Mouse (Mus musculus): Measurements from ENCODE around the gene Spop. TPM values are rescaled to one million over a fixed set of nuclear protein-coding genes. Genes with fewer than 3 reads are reported as not detected.
"Not testable (repeated sequence)": the region's sequence is repeated elsewhere in the genome, so short reads cannot be mapped to it uniquely, and the experiment has no call there.

Gene Spop
- polyA plus RNA-seq, 1 experiment = 3.0 TPM

DNA sequence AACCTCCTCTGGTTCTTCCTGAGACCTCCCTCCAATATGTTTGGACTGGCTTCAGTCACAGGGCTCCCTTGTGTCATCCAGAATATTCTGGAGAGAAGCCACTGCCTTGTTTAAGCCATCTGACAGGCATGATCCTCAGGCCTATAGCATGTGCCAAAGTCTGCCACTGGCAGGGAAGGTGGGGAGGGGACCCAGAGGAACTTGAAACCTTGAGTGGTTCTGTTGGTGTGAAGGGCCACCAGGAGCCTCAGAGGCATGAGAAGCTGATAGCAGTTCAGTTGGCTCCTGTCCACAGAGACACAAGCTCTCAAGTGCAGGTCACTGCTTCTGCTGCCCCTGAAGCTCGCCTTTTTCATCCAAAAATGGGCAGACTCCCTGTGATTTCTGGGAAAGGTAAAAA, 17.3 kb upstream of the Spop start:
- no peaks in the 10 kb centered on the region for H3K4me1 ChIP-seq (ENCODE audit: control insufficient read depth)
- H3K27me3 ChIP-seq (ENCODE audit: control insufficient read depth) = peaks cover 30% of the 10 kb centered on the region
- TF ChIP-seq TAL1 (IDR thresholded peaks at IDR 0.05; ENCODE audit: low read length) (no peak), GATA1 (IDR thresholded peaks at IDR 0.05; ENCODE audit: low read length) (no peak)
- H3K9me3 ChIP-seq (ENCODE audit: control insufficient read depth, low read length) = no peaks in the 10 kb centered on the region
- peaks cover 12% of the 10 kb centered on the region for H3K36me3 ChIP-seq (ENCODE audit: control insufficient read depth)
- H3K4me3 ChIP-seq (replicated peaks) = no peak overlapping the region

DNA sequence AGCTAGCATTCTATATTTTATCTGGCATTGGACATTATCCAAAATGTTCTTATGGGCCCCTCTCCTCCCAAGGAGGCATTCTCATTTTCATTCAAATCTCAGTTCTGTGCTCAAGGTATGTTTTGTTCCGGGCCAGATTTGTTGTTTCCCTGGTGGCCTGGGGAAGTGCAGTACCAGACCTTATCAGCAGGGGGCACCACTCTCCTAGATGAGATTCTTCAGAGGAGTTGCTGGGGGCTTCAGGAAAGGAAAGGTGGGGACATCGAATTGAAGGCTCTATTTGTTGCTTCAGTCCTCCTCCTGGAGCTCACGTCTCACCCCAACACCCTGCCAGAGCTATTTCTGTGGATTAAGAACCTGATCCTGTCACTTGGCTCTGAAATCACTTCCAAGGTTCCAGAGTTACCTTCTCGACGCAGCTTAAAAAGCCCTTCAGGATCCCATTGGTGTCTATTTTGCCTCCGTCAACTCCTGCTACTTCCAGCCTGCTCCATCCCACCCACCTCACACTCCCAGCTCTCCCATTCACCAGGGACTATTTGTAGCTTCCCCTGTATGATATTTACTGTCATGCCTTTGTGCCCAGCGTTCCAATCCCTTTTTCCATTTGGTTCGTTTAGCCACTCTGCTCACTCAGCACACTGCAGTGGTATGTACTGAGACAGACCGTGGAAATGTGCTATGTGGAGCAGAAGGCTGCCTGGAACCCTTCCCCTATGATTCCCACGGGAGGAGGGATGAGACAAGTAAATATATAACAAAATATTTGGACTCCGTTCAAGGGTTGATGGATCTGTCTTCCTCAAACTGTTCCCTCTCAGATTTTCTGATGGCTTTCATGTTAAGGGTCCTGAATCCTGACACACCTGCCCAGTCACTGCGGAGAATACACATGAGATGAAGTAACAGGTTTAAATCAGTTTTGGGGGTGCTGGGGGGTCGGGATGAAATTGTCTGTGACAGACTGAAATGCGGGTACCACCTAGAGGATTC, 15.7 kb upstream of the Spop start:
- Histone ChIP-seq H3K4me3 (replicated peaks) (no peak overlapping the region), H3K27me3 (ENCODE audit: control insufficient read depth) (peaks cover 41% of the 10 kb centered on the region), H3K9me3 (ENCODE audit: control insufficient read depth, low read length) (no peaks in the 10 kb centered on the region), H3K36me3 (ENCODE audit: control insufficient read depth) (peaks cover 2% of the 10 kb centered on the region; the same call in 1 of the 2 replicates), H3K4me1 (ENCODE audit: control insufficient read depth) (no peaks in the 10 kb centered on the region)
- TF ChIP-seq GATA1 (IDR thresholded peaks at IDR 0.05; ENCODE audit: low read length) = no peak
- no peak for TF ChIP-seq TAL1 (IDR thresholded peaks at IDR 0.05; ENCODE audit: low read length)

DNA sequence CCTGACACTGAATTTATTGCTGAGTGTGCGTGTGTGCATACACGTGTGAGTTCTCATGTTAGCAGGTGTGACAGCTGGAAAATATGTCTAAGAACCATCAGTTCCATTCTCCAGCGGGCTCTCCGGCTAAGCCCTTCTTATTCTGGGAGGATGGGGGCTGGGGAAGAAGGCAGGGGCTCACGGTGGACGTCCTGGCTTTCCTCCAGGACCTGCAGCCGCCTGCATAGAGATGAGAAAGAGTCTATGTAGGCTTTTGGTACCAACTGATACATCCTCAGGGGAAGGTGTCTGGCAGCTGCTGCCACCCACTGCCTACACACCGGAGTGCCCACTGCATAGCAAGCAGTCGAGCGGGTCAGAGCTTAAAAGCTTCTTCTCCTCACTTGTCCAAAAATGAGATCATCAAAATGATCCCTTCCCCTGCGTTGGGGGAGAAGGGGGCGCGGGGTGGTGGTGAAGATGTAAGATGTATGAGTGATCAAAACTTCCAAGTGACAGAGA, 14.3 kb upstream of the Spop start:
- peaks cover 48% of the 10 kb centered on the region for H3K27me3 ChIP-seq (ENCODE audit: control insufficient read depth)
- H3K4me3 ChIP-seq (replicated peaks) = no peak overlapping the region
- H3K36me3 ChIP-seq (ENCODE audit: control insufficient read depth) = no peaks in the 10 kb centered on the region
- no peak for TF ChIP-seq GATA1 (IDR thresholded peaks at IDR 0.05; ENCODE audit: low read length)
- no peak for TF ChIP-seq TAL1 (IDR thresholded peaks at IDR 0.05; ENCODE audit: low read length)
- no peaks in the 10 kb centered on the region for H3K9me3 ChIP-seq (ENCODE audit: control insufficient read depth, low read length)
- no peaks in the 10 kb centered on the region for H3K4me1 ChIP-seq (ENCODE audit: control insufficient read depth)

DNA sequence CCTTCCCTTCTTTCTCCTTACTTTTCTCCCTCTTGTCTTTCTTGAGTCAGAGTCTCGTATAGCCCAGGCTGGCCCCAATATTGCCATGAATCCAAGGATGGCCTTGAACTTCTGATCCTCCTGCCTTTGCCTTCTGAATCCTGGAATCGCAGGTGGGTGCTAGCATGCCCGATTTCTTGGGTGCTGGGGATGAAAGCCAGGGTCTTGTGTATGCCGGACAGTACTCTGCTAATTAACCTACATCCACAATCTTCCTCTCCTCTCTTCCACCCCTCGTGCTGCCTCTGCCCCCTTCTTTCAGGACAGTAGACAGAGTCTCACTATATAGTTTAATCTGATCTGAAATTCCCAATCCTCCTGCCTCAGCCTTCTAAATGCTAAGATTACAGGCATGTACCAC, 12.3 kb upstream of the Spop start:
- H3K27me3 ChIP-seq (ENCODE audit: control insufficient read depth) = peaks cover 48% of the 10 kb centered on the region

DNA sequence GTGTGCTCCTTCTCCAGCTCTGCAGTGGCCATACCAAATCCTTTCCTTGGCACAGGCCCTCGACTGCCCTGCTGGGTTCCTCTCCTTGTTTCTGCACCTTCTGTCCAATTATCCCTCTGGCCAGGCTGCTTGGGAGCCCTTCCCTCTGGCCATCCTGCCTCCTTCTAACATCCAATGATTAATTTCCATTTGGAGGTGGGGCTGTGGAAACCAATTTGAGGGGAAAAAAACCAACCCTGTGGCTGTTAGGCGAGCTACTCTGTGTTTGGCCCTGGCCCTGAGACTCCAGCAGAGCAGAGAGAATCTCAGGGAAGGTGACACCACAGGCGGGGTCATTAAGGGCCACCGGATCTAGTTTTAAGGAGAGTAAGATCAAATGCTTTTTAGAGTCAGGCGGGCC, 11.7 kb upstream of the Spop start:
- H3K27me3 ChIP-seq (ENCODE audit: control insufficient read depth) = peaks cover 49% of the 10 kb centered on the region
- no peaks in the 10 kb centered on the region for H3K36me3 ChIP-seq (ENCODE audit: control insufficient read depth)
- no peaks in the 10 kb centered on the region for H3K9me3 ChIP-seq (ENCODE audit: control insufficient read depth, low read length)
- TF ChIP-seq GATA1 (IDR thresholded peaks at IDR 0.05; ENCODE audit: low read length) = no peak
- no peak for TF ChIP-seq TAL1 (IDR thresholded peaks at IDR 0.05; ENCODE audit: low read length)
- H3K4me1 ChIP-seq (ENCODE audit: control insufficient read depth) = no peaks in the 10 kb centered on the region
- H3K4me3 ChIP-seq (replicated peaks) = no peak overlapping the region

More for the DNA sequence above, 12.3 kb upstream of the Spop start:
- H3K36me3 ChIP-seq (ENCODE audit: control insufficient read depth) = no peaks in the 10 kb centered on the region
- no peak overlapping the region for H3K4me3 ChIP-seq (replicated peaks)
- TF ChIP-seq GATA1 (IDR thresholded peaks at IDR 0.05; ENCODE audit: low read length) (no peak), TAL1 (IDR thresholded peaks at IDR 0.05; ENCODE audit: low read length) (no peak)
- H3K9me3 ChIP-seq (ENCODE audit: control insufficient read depth, low read length) = no peaks in the 10 kb centered on the region
- no peaks in the 10 kb centered on the region for H3K4me1 ChIP-seq (ENCODE audit: control insufficient read depth)

DNA sequence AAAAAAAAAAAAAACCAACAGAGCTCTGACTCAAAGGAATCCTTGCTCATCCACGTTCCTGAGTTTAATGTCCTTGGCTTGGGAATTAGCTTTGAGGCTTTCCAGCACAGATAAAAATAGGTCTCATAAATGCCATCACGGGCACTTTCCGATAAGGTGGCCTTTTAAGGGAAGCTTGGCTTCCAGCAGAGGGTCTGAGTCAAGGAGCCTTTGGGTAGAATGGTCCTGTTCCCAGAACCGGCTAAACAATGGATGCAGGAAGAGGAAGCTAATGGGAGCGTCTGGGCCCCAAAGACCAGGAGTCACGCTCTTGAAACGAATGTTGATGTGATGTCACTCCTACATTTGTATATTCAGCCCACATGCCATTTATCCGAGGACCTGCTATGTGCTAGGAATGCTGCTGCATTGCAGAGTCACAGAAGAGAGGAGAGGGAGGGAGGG, 11.2 kb upstream of the Spop start:
- no peak for TF ChIP-seq TAL1 (IDR thresholded peaks at IDR 0.05; ENCODE audit: low read length)
- no peak for TF ChIP-seq GATA1 (IDR thresholded peaks at IDR 0.05; ENCODE audit: low read length)
- Histone ChIP-seq H3K36me3 (ENCODE audit: control insufficient read depth) (no peaks in the 10 kb centered on the region), H3K27me3 (ENCODE audit: control insufficient read depth) (peaks cover 52% of the 10 kb centered on the region), H3K4me3 (replicated peaks) (no peak overlapping the region), H3K9me3 (ENCODE audit: control insufficient read depth, low read length) (no peaks in the 10 kb centered on the region), H3K4me1 (ENCODE audit: control insufficient read depth) (no peaks in the 10 kb centered on the region)

DNA sequence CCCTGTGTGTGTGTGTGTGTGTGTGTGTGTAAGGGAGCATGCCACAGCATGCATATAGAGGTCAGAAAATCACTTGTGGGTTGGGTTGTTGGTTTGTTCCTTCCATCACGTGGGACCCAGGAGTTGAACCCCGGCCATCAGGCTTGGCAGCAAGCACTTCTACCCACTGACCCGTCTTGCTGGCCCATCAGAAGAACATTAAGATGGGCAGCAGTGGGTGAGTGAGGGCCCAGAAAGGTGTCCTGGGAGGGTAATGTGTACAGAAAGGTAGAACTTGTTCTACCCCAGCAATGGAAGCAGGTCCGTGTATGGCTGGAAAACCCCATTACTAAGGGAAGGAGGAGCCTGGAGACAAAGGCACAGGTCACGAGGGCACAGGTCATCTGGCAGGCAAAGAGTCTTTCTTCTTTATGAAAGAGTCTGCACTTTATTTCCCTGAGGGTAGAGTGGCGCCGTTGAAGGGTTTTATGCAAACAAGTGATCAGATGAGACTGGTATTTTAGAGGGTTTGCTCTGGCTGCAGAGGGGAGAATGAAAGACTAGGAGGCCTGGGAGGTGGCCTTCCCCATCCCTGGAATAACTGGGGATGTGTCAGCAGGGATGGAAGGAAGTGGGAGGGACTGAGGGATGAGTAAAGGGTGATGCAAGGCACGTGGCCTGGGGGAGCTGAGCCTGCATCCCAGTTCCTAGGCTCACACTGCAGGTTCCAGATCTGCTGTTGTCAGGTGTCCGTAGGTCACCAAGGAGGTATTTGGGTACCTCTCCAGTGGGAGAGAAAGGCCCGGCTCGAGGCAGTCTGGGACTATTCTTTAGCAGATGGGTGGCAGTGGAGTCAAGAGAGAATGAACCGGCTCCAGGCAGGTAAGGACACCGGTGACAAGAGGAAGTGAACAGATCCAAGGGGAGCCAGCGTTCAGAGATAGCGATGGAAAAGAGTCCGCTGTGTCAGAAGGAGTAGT, 10.2 kb upstream of the Spop start:
- TF ChIP-seq TAL1 (IDR thresholded peaks at IDR 0.05; ENCODE audit: low read length) (no peak), GATA1 (IDR thresholded peaks at IDR 0.05; ENCODE audit: low read length) (no peak)
- Histone ChIP-seq H3K4me3 (replicated peaks) (no peak overlapping the region), H3K36me3 (ENCODE audit: control insufficient read depth) (no peaks in the 10 kb centered on the region), H3K4me1 (ENCODE audit: control insufficient read depth) (no peaks in the 10 kb centered on the region), H3K9me3 (ENCODE audit: control insufficient read depth, low read length) (no peaks in the 10 kb centered on the region), H3K27me3 (ENCODE audit: control insufficient read depth) (peaks cover 47% of the 10 kb centered on the region)

DNA sequence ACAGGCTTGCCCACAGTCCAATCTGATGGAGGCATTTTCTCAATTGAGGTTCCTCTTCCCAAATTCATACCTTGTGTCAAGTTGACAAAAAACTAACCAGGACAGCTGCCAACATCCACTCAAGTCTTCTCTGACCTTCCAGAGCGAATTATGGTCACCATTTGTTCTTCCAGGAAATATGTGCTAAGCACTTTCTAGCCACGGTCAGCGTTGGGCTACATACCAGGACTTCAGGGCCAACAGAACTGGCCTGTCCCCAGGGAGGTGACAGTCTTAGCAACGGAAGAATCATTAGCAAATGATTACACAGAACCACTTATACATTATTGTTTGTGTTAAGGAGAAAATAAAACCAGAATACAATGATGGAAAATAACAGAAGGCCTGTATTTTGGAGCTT, 8.1 kb upstream of the Spop start:
- no peak for TF ChIP-seq TAL1 (IDR thresholded peaks at IDR 0.05; ENCODE audit: low read length)
- TF ChIP-seq GATA1 (IDR thresholded peaks at IDR 0.05; ENCODE audit: low read length) = no peak
- H3K4me1 ChIP-seq (ENCODE audit: control insufficient read depth) = no peaks in the 10 kb centered on the region
- H3K27me3 ChIP-seq (ENCODE audit: control insufficient read depth) = peaks cover 31% of the 10 kb centered on the region
- no peaks in the 10 kb centered on the region for H3K9me3 ChIP-seq (ENCODE audit: control insufficient read depth, low read length)
- no peak overlapping the region for H3K4me3 ChIP-seq (replicated peaks)
- no peaks in the 10 kb centered on the region for H3K36me3 ChIP-seq (ENCODE audit: control insufficient read depth)

DNA sequence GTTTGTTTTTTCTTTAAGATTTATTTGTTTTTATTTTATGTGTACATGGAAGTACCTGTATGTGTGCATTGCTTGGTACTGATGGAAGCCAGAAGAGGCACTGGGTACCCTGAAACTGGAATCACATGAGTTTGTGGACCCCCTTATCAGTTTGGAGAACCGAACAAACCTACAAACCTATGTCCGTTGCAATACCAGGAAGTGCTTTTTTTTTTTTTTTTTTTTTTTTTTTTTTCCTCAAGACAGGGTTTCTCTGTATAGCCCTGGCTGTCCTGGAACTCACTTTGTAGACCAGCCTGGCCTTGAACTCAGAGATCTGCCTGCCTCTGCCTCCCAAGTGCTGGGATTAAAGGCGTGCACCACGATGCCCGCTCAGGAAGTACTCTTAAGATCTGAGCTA, 7.5 kb upstream of the Spop start:
- not testable (repeated sequence) for H3K4me1 ChIP-seq (ENCODE audit: control insufficient read depth); H3K36me3 ChIP-seq (ENCODE audit: control insufficient read depth); H3K9me3 ChIP-seq (ENCODE audit: control insufficient read depth, low read length); H3K4me3 ChIP-seq (replicated peaks)
- H3K27me3 ChIP-seq (ENCODE audit: control insufficient read depth) = peaks cover 32% of the 10 kb centered on the region

Data from erythroblast, embryonic 14.5 days (primary cell).